Mouse (Mus musculus): Measurements from ENCODE around the gene Kif24.

Gene Kif24

DNA sequence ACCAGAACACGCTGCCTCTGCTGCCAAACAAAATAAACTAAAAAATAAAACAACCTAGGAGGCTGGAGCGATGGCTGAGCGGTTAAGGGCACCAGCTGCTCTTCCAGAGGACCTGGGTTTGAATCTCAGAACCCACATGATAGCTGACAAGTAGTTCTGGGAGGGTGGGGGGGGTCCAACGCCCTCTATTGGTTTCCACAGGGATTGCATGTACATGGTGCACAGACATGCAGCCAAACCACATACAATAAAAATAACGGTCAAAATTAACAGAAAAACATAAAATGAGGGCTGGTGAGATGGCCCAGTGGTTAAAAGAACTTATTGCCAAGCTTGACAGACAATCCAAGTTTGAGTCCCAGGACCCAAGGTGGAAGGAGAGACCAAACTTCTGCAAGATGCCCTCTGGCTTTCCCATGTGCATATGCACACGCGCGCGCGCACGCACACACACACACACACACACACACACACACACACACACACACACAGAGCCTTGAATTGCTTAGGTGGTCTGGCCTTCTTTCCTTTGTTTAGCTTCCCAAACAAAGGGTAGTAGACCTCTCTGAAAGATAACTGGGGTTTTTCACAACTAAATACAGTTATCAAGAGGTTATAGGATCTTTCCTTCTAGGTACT is 123.7 kb downstream of the Kif24 start:
- no peak for DNase-seq

Data from cerebellum, adult 11 months (tissue).